Mouse (Mus musculus) brain, adult 2 months (tissue): ENCODE measurements around the gene Baz1a.

Source experiments
- DNase-seq: peaks from one replicate; pipeline ENCODE4 v3.0.0; 2011; ENCODE audit warnings: low read depth, low spot score

Gene Baz1a

GRCm38 (mm10) chr12:54859531-54859930 is 154.6 kb downstream of the Baz1a start:
- DNase-seq, result peak; percentile 93

GRCm38 (mm10) chr12:54850551-54850950 is 163.6 kb downstream of the Baz1a start:
- no peak for DNase-seq

DNA sequence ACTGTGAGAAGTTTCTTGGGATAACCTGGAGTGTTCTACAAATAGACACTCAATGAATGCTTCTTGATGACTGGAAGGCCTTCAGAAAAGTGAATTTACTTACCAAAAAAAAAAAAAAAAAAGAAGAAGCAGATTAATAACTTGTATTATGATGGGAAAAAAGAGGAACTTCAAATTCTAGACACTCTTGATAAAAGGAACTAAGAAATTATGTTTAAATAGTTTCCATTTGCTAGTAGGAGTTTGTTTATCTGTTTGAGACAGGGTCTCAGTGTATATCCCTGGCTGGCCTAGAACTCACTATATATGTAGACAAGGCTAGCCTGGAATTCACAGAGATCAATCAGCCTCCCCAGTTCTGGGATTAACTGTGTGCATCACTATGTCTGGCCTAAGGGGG is 169.7 kb downstream of the Baz1a start:
- no peak for DNase-seq
